Mouse (Mus musculus) adrenal gland, postnatal 4 days (tissue): ENCODE measurements around the gene 4930442H23Rik. TPM values are rescaled to one million over a fixed set of nuclear protein-coding genes. Genes with fewer than 3 reads are reported as not detected.
"Not testable (repeated sequence)": the region's sequence is repeated elsewhere in the genome, so short reads cannot be mapped to it uniquely, and the experiment has no call there.

ENCODE experiments used
- DNase-seq, 2 experiments: peaks; one replicate each; pipeline ENCODE4 v3.0.0; 2021 to 2022; ENCODE audit warnings: low spot score in 2 of 2, mixed read lengths in 2 of 2
- long read RNA-seq, 2 experiments: library from polyadenylated mRNA; stranded (forward); transcript quantifications; one replicate each; pipeline ENCODE4 v2.0.0; 2021
- total RNA-seq, 2 experiments: library from RNA; stranded (reverse); gene quantifications; 2 replicates each; pipeline ENCODE4 v1.2.3; 2021

The 4930442H23Rik gene
- total RNA-seq, result not detected
- long read RNA-seq, experiment 1, result 0 reads
- long read RNA-seq, experiment 2, result 0 reads

- DNase-seq, result no peak
Measured at GRCm38 (mm10) chr10:81183805-81184204, at the start of gene 4930442H23Rik. Gene 4930442H23Rik (minus strand): TSS chr10:81183849.

- no peak for DNase-seq
Measured at GRCm38 (mm10) chr10:81233226-81233585, 49.6 kb upstream of the 4930442H23Rik start.

- peak; percentile 75 to 82 for DNase-seq
Measured at GRCm38 (mm10) chr10:81232580-81233225, 49.1 kb upstream of the 4930442H23Rik start, which contains the start of gene Zfr2. Gene Zfr2 (plus strand): TSS chr10:81233155.

GRCm38 (mm10) chr10:81231436-81231835 lies 47.8 kb upstream of the 4930442H23Rik start:
- no peak for DNase-seq

GRCm38 (mm10) chr10:81230438-81231332 lies 47.0 kb upstream of the 4930442H23Rik start, which contains the start of gene Atcay:
Gene Atcay (minus strand): TSS chr10:81230833.
- DNase-seq, result no peak

- no peak for DNase-seq
Measured at GRCm38 (mm10) chr10:81229735-81230437, 46.2 kb upstream of the 4930442H23Rik start.

GRCm38 (mm10) chr10:81223731-81224130 lies 40.1 kb upstream of the 4930442H23Rik start:
- DNase-seq, result not testable (repeated sequence)

- no peak for DNase-seq
Measured at GRCm38 (mm10) chr10:81221402-81222015, 37.9 kb upstream of the 4930442H23Rik start.

- DNase-seq, result peak in 1 of 2 experiments; percentile 33
Measured at GRCm38 (mm10) chr10:81217964-81218363, 34.3 kb upstream of the 4930442H23Rik start.

- DNase-seq, result not testable (repeated sequence)
Measured at GRCm38 (mm10) chr10:81217267-81217666, 33.6 kb upstream of the 4930442H23Rik start.

GRCm38 (mm10) chr10:81216810-81217209 lies 33.2 kb upstream of the 4930442H23Rik start:
- DNase-seq, result no peak

GRCm38 (mm10) chr10:81216260-81216659 lies 32.6 kb upstream of the 4930442H23Rik start:
- DNase-seq, result no peak

GRCm38 (mm10) chr10:81210154-81210553 lies 26.5 kb upstream of the 4930442H23Rik start:
- no peak for DNase-seq

- no peak for DNase-seq
Measured at GRCm38 (mm10) chr10:81204137-81204536, 20.5 kb upstream of the 4930442H23Rik start.

GRCm38 (mm10) chr10:81202978-81203720 lies 19.5 kb upstream of the 4930442H23Rik start:
- DNase-seq, result no peak

- no peak for DNase-seq
Measured at GRCm38 (mm10) chr10:81201807-81202758, 18.4 kb upstream of the 4930442H23Rik start, which contains the start of gene Nmrk2. Gene Nmrk2 (minus strand): TSS chr10:81202051.

GRCm38 (mm10) chr10:81200605-81201287 lies 17.1 kb upstream of the 4930442H23Rik start:
- DNase-seq, result no peak

- no peak for DNase-seq
Measured at GRCm38 (mm10) chr10:81200141-81200540, 16.5 kb upstream of the 4930442H23Rik start.
